Mouse (Mus musculus): Measurements from ENCODE around the gene Cyfip1. TPM values are rescaled to one million over a fixed set of nuclear protein-coding genes. Genes with fewer than 3 reads are reported as not detected.

Gene Cyfip1
- total RNA-seq, 2 experiments from 2014 or later = 21.0 to 22.3 TPM

- no peak for DNase-seq
These were observed 115.6 kb downstream of the Cyfip1 start for GRCm38 (mm10) chr7:55957178-55957577.

- no peak for DNase-seq
These were observed 116.4 kb downstream of the Cyfip1 start for GRCm38 (mm10) chr7:55957916-55958315.

GRCm38 (mm10) chr7:55959801-55960200, 118.3 kb downstream of the Cyfip1 start:
- DNase-seq = no peak

GRCm38 (mm10) chr7:55960506-55960905, 119.0 kb downstream of the Cyfip1 start:
- no peak for DNase-seq

GRCm38 (mm10) chr7:55962004-55962908, 120.7 kb downstream of the Cyfip1 start, which contains the start of gene Nipa2:
TSS of gene Nipa2 (minus strand) at chr7:55962476.
- DNase-seq = peak; percentile 86

- DNase-seq = no peak
These were observed 125.4 kb downstream of the Cyfip1 start for GRCm38 (mm10) chr7:55966866-55967460.

GRCm38 (mm10) chr7:55968258-55968901, 126.8 kb downstream of the Cyfip1 start:
- no peak for DNase-seq

- DNase-seq = no peak
These were observed 127.9 kb downstream of the Cyfip1 start for GRCm38 (mm10) chr7:55969415-55969814.

- DNase-seq = no peak
These were observed 132.9 kb downstream of the Cyfip1 start for GRCm38 (mm10) chr7:55974429-55974828.

- DNase-seq = no peak
These were observed 140.0 kb downstream of the Cyfip1 start for GRCm38 (mm10) chr7:55981511-55981910.

Other genes with a start within 250 kb of the Cyfip1 start
- under 1 TPM; 0.32 to 0.38 TPM for gene Siglech, start 73.6 kb upstream of the Cyfip1 start, total RNA-seq (2021)
- gene Tubgcp5, start 47.6 kb upstream of the Cyfip1 start, total RNA-seq (2021) = 1 to 10 TPM; 7.2 to 8.9 TPM
- 10 to 100 TPM; 33.0 to 34.7 TPM for gene Nipa2, start 120.7 kb downstream of the Cyfip1 start, total RNA-seq (2021)
- gene Nipa1, start 178.2 kb downstream of the Cyfip1 start, total RNA-seq (2021) = 1 to 10 TPM; 2.1 TPM
- gene Herc2, start 208.5 kb downstream of the Cyfip1 start, total RNA-seq (2021) = 10 to 100 TPM; 34.0 to 35.6 TPM